Mouse (Mus musculus): ENCODE measurements around the gene Cel.

Cel gene

DNA sequence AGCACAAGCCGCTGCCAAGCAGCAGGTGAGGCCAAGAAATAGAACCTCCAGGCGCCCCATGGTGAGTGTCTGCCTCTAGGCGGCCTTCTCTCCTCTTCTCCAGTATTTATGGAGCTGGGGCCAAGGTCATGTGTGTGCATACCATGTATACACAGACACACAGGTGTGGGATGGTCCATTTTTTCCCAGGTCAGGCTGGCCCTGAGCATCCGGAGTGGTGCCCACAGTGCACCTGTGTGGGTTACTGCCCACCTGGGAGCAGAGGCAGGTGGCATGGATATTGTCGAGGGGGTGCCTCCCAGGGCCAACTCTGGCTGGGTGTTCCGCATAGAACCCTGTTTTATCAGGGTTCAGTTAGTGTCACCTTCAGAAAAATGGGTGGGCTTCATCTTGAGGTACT lies at the start of gene Cel:
Gene Cel, minus strand, starts transcription at position 101 of the 400 bp plus-strand sequence.
- no peak for DNase-seq

DNA sequence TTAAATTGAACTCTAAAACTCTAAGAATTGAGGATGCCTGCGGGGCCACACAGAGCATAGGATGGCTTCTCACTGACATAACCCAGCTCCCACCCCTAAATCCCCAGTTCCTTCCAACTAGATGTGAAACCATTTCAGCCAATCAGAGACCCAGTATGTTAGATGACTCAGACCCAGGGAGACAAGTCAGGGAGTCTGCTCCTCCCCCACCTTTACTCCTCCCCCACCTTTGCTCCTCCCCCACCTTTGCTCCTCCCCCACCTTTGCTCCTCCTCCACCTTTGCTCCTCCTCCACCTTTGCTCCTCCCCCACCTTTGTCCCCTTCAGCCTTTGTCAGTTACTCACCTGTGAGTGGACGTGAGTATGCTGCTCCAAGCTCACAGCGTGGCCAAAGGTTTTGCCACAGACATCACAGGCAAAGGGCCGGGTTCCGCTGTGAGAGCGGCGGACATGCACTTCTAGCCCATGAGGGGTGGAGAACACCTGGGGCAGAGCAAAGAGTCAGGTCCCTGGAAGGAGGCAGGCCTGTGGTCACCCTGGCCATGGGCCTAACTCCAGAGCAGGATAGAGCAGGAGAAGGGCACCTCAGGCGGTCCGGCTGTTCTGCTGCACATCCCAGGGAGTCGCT lies 49.3 kb upstream of the Cel start:
- DNase-seq = no peak

DNA sequence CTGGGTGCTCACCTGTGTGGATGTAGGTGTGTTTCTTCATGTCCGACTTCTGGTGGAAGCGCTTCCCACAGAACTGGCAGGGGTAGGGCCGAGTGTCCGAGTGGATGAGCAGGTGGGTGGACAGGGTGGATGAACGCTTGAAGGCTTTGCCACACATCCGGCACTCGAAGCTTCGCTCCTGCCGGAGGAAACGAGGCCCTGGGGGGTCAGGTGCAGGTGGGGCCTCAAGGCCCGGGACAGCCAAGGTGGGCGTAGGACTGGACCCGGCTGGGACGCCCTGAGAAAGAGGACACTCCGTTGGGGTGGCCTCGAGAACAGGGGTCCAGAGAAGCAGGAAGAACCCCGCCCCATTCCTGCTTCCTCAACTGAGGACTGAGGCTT lies 48.2 kb upstream of the Cel start:
- no peak for DNase-seq

DNA sequence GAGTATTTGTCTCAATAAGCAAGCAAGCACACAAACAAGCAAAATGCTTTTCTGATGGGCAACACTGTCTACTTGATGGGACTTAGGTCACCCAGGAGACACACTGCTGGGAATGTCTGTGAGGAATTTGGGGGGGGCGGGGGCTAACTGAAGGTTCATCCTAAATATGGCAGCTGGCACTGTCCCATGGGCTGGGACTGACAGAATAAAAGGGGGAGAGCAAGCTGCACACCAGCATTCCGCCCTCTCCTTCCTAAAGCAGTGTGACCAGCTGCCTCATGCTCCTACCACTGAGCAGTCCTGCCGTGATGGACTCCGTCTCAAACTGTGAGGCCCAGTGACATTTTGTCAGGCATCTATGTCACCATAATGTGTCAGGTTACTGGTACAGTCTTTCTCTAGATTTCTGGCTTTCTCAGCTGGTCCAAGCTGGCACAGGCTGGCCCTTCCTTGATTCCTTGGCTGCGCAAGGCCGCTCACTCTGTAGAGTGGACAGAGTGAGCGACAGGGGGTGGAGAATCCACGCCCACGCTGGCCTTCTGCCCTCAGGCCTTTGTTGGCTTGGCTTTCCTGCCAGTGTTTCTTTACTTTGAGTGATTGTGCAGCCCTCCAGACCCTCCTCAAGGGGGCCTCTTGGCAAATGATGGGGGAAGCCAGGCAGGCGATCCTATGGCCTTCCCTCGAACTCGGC lies 47.7 kb upstream of the Cel start:
- DNase-seq = no peak

DNA sequence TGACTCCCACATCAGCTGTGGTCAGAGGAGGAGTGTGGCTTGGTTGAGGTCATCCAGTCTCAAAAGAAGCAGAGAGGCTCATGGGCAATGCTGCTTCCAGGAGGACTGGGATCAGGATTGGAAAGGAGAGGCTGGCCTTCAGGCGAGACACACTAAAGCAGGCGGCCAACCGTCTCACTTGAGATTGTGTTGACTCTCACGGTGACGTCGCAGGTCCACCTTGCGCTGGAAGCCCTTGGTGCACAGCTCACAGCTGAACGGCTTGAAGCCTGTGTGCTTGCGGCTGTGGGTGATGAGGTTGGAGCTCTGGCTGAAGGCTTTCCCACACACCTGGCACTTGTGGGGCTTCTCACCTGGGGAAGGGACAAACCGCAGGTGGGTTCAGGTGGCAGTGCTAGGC lies 46.6 kb upstream of the Cel start:
- DNase-seq = no peak

DNA sequence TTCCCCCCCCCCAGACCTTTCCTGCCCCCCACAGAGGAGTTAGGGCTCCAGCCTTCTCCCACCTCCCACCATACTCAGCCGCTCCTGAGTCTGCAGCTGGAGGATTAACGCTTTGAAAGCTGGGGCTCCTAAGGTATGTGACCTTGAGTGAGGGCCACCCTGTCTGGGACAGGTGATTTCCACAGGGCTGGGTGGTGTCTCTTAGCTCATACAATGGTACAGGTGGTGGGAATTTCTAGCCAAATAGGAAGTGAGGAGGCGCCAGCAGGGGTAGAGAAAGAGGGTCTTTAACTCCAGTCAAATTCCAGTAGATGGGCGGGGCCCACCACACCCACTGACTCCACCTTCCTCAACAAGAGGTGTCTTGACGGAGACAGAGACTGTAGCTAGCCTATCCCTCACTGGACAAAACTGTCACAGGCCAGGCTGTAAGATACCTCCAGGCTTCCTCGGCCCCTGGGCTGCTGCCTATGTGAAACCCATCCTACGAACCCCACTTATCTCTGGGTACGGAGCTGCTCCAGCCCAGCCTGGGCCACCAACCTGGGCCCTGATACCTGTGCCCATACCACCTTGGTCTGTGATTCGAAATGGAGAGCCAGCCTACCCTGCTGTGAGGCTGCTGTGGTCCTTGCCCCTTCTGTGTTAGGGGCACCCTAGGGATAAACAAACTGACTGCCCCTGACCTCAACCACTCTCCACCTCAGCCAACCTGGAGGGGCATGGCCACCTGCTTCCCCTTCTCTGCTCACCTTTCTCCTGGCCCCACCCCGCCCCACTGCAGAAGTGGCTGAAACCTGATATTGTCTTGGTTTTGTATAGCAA lies 44.4 kb upstream of the Cel start:
- no peak for DNase-seq

DNA sequence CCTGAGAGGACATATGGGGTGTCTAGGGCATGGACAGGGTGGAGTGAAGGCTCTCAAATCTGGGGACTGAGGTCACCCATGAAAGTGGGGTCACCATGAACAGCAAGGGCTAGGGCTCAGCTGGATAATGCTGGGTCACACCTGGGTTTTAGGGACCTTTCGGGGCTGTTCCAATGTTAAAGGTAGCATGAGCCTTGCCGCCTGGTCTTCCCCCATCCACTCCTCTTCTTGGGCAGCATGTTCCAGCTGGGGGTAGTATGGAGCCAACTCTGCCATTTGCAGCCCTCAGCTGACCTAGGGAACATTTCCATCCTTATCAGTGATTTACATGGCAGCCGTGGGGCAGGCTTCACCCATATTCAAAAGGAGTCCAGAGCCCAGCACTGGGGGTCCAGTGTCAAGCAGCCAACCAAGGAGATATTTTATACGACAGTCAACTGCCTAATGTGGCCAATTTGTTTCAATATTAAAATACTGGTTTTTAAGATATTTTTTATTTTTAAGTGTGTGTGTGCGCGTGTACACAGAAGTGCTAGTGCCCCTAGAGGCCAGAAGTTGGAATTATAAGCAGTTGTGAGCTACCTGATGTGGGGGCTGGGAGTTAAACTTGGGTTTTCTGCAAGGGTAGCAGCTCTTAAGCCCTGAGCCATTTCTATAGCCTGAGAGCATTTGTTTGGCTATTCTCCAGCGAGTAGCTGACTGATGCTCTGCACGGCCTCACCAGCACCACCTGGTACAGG lies 43.6 kb upstream of the Cel start:
- DNase-seq = no peak

DNA sequence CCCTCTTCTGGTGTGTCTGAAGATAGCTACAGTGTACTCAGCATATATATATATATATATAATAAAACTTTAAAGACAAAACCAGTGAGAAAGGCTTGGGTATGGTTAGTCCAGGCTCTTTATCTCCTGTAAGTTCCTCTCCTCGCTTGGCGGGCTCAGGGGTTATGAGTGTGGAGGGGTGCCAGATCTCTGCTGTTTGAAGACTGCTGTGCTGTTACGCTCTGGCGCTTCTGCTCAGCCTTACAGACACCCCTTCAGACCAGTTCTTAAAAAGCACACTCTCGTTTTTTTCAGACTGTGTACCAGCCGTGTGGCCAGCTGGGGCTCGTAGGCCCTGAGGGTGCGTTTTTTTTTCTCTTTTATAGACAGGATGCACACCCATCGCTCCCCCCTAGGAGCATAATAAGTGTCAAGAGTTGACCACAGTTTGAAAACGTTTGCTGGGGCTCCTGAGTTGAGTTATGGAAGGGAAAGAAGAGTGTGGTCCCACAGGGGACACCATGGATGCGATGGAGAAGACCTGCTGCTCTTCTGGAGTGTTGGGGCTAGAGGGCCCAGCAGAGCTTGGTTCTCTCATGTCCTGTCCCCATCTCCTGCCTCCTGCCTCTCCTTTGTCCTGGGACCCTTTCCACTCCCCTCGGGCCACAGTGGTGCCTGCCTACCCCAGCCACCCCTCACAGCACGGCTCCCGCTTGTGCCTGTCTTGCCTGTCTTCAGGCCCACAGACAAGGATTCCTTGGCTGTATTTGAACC lies 42.8 kb upstream of the Cel start:
- DNase-seq = no peak

DNA sequence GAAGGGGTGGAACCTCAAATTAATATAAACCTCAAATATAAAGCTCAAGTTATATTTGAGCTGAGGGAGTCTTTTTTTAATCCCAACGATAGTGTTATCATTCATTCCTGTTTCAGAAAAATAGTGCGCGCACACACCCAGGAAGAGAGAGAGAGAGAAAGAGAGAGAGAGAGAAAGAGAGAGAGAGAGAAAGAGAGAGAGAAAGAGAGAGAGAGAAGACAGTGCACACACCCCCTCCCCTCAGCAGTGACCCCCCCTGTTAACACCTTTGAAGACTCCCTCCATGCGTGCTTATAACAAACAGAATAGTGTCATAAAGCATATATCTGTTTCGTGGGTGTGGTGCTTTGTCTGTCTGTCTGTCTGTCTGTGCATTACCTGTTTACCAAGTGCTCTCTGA lies 40.3 kb upstream of the Cel start:
- no peak for DNase-seq

DNA sequence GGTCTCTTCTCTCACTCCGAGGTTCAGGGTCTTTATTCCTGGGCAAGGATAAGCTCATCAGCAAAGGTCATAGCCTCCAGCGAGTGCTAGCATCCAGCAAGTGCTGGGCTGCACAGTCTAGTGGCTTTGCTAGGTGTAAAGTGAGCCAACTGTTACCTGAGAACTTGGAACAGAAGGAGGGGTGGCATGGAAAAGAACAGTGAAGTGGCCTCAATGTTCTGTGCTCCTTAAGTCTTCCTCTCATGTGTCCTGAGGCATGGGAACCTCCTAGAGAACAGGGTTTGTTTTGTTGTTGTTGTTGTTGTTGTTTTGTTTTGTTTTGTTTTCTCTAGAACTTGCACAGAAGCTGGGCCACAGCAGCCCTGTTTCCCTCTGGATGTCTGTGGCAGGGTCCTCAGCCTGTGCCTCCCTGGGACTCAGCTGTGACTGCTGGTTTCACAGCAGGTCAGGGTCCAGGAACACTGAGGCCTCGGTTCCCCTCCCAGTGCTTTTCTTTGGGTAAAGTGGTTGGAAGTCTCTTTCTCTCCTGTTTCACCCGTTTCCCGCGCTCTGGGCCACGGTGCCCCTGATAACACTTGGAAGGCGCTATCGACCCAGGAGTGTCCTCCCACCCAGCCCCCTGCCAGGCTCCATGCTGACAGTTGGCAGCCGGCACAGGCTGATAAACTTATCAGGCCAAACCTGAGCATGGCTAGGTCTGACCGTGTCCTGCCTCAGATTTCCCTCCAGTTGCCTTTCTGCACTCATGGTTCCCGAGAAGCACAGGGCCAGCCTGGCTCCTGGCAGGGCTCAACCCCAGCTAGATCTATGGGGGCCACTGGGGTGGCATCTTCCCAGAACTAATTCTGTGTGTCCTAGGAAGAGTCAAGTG lies 38.8 kb upstream of the Cel start:
- DNase-seq = no peak

DNA sequence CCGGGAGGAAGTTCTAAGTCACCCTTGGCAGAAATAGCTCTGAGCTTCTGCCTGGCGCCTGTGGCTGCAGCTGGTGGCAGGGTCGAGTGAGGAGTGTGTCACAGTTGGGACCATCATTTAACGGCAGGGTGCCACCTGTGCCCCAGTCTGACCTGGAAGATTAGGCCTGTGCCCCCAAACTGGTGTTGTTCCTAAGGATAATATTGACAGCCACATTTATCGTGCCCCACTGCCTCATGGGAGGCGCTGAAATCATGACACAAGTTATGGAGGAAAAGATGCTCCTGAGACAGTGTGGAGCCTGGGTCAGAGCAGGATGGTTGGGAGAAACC lies 36.3 kb upstream of the Cel start:
- no peak for DNase-seq

DNA sequence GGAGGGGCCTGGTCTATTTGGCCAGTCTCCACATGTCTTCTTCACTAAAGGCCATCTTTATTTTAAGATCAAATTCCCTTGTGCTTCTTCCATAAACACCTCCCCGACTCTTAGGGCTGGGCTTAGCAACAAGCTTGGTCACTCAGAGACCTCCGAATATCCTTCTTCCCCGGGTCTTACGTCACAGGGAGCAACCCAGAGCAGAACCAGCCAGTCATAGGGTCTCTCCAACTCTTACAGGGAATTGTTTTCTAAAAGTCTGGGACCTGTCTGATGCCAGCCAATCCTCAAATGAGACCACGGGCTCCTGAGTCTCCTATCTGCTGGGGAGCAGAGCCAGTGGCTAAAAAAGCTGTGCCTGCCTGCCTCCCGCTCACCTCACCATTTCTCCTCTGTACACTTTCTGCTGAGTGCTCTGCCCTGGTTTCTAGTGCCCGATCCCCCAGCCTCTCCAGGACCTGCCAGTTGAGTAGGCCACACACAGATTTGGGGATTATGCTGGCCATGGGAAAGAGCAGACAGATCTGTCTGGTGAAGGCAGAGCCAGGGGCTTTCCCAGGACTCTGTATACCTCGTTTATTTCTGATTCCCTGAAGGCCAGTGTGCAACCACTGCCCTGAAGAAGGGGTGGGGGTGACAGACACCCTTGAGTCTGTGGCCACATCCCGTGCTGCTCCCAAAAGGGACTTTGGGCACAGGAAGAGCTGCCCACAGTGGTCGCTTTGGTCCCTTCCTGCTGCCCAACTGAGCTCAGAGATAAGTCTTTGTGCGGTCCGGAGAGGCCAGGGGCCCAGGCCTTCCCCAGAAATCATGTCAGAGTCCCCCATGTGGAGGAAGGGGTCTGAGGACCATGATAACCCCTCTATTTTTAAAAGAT lies 35.7 kb upstream of the Cel start:
- DNase-seq = no peak

DNA sequence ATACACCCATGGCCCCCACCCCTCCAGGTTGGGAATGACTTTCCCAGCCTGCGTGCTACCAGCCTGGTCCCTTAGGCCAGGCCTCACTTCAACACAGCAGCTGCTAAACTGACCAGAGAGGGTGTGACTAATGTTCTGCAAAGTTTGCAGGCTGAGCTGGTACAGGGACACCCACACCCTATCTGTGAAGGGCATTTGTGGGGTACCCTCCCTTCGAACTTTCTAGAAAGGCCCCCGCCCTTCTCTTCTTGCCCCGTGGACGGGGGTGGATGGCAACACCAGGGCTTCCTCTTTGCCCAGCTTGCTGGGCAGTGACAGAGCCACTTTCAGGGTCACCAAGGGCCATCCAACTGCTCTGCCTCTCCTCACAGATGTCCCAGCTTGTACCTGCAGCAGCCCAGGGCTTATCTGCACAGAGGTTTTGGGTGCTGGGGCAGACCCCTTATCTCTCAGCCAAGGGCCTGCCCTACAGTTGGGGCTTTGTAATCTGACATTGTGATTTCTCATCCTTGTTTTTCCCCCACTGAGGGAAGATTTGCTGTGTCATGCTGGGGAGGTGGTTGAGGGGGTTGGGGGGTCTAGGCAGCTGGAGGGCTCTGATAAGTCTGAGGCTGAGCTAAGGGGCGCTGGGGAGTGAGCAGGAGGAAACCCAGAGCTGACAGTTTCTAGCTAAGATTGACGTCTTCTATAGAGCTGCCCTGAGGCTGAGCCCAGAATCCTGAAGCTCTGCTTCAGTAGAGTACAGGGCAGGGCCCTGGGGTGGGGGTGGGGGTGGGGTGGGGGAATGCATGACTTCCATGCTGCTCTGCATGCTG lies 34.7 kb upstream of the Cel start:
- DNase-seq = no peak

DNA sequence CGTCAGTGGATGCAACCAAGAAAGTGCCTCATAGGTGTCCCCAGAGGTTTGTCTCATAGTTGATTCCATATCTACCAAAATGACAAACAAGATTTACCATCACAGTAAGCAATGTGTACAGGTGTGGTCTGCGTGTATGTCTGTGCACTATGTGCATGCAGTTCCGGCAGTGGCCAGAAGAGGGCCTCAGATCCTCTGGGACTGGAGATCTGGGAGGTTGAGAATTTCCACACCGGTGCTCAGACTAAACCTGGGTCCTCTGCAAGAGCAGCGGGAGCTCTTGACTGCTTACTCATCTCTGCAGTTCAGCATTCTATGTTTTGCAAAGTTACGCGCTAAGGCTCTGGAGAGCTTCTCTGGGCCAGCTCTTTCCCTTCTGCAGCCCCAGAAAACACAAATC lies 33.8 kb upstream of the Cel start:
- DNase-seq = no peak

DNA sequence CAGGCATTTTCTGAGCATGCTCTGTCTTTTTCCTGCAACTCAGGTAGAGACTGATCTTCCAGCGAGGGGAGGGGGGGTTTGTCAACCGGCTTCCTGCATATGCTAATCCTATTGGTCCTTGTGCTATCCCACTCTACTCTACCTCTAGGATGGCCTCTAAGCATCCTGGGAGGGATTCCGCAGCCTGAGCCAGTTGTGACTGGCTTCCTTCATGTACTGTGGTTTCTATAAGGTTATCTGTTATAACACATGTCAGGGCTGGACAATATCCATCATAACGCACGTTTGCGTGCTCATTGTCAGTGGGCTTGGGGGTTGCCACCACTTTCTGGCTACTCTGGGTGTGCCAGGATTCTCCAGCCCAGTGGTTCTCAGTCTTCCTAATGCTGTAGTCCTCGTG lies 32.8 kb upstream of the Cel start:
- no peak for DNase-seq

DNA sequence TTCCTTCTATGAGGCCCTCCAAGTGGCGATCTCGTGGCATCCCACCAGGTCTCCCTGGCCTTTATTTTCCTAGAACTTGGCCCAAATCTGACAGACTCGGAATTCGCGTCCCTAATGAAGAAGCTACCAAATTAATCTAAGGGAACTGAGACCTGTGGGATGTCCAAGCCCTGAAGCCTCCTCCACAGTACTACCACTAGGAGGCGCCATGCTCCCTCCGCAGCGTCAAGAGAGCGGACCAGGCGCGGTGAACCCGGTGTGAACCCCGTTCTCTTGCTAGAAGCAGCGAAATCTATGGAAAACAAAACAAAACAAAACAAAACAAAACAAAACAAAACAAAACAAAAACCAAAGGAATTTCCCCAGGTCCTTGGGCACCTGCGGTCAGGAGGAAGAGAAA lies 29.6 kb upstream of the Cel start:
- DNase-seq = peak; percentile 73

DNA sequence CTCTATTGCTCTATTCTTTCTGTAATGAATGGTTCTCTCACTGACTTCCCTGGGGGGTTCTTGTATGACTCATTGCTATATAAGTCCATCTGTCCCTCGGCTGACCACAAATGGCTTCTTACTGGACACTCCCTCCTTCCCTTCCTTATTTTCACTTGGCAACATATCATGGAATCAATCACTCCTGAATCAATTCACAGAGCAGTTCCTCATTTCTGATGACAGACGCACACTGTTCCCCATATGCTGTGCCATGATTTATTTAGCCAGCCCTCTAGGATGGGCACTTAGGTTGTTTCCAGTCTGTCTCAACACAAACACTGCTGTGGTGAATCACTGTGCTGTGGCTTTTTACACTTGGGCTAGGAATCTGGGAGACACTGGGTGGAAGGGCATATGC lies 28.3 kb upstream of the Cel start:
- DNase-seq = no peak

DNA sequence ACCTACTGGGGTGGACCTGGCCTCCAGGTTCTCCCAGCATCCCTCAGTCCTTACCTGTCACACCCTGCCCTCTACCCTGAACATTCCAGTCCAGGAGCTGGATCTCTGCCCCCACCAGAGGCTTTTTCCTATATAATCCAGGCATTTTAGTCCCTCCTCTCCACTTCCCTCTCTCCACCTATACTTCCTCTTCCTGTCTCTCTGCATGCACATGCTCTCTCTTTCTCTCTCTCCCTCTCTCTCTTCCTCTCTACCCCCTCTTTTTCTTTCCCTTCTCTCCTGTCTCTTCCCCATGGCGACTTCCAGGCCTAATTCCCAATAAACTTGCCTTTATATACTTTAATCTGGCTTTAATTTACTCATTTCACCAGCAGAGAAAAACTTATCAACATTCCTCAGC lies 25.4 kb upstream of the Cel start:
- DNase-seq = no peak

DNA sequence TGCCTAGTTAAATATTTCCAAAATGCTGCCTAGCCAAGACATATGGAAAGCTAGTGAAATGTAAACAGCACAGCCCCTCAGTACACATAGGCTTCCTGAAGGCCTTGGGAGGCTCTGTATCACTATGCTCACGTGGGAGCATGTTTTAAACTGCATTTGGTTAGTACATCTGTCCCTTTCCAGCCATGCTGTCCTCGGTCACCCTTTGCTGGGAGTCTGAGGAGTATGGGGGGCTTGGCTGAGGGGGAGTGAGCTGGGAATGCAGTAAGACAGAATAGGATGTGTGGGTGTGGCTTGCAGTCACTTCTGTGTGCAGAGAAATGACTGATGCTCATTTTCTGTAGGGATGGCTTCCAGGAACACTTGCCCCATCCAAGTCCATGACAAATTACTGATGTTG lies 22.5 kb upstream of the Cel start:
- DNase-seq = no peak

DNA sequence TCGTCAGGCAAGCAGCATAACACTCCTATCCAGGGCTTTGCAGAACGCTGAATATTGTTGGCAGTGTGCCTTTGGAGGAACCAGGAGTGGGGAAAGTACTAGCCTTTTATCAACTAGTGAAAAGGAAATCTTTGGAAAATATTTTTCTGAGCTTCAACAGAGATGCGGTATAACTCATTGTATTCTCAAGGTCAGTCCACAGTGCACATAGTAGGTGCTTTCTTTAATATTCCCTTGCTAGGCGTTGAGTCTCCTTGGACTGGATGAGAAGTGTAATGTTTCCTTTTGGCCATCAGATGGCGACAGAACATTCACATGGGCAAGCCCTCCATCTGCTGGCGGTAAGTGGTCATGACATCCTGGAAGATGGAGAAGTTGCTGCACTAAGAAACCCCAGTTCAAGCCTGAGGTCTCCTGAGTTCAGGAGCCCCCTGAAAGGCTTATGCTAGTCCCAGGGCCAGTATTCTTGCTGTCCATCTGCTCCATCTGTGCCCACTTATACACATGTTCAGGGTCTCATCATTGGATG lies 21.9 kb upstream of the Cel start:
- peak; percentile 85 for DNase-seq

Measured in kidney, postnatal 14 days (tissue).